Mouse (Mus musculus) kidney, postnatal 14 days (tissue): ENCODE measurements around the gene Pgam2.

ENCODE experiments used
- DNase-seq: peaks from one replicate; pipeline ENCODE4 v3.0.0; 2022; ENCODE audit warnings: mixed read lengths

Gene Pgam2

GRCm38 (mm10) chr11:5805711-5806110 lies 2.2 kb upstream of the Pgam2 start:
- DNase-seq = no peak

- DNase-seq = no peak
Measured at GRCm38 (mm10) chr11:5804174-5804573, 641 bp upstream of the Pgam2 start.

GRCm38 (mm10) chr11:5802457-5803217 lies 896 bp downstream of the Pgam2 start:
- DNase-seq = no peak

GRCm38 (mm10) chr11:5802005-5802404 lies 1.5 kb downstream of the Pgam2 start:
- DNase-seq = no peak

GRCm38 (mm10) chr11:5801511-5801910 lies 2.0 kb downstream of the Pgam2 start:
- no peak for DNase-seq

- peak; percentile 23 for DNase-seq
Measured at GRCm38 (mm10) chr11:5799621-5800490, 3.7 kb downstream of the Pgam2 start.

GRCm38 (mm10) chr11:5797928-5798327 lies 5.6 kb downstream of the Pgam2 start:
- DNase-seq = peak; percentile 42

- peak; percentile 21 for DNase-seq
Measured at GRCm38 (mm10) chr11:5797371-5797770, 6.2 kb downstream of the Pgam2 start.

- no peak for DNase-seq
Measured at GRCm38 (mm10) chr11:5796939-5797338, 6.6 kb downstream of the Pgam2 start.

- DNase-seq = no peak
Measured at GRCm38 (mm10) chr11:5795706-5796105, 7.8 kb downstream of the Pgam2 start.

- no peak for DNase-seq
Measured at GRCm38 (mm10) chr11:5795290-5795689, 8.2 kb downstream of the Pgam2 start.

GRCm38 (mm10) chr11:5790431-5790830 lies 13.1 kb downstream of the Pgam2 start:
- no peak for DNase-seq

- DNase-seq = no peak
Measured at GRCm38 (mm10) chr11:5789754-5790333, 13.7 kb downstream of the Pgam2 start.

- DNase-seq = no peak
Measured at GRCm38 (mm10) chr11:5789071-5789753, 14.3 kb downstream of the Pgam2 start.

- peak; percentile 97 for DNase-seq
Measured at GRCm38 (mm10) chr11:5788056-5789014, 15.2 kb downstream of the Pgam2 start, which contains the start of gene Dbnl. Dbnl (plus strand) TSS chr11:5788488.

- DNase-seq = no peak
Measured at GRCm38 (mm10) chr11:5787671-5788055, 15.9 kb downstream of the Pgam2 start.

GRCm38 (mm10) chr11:5785732-5786131 lies 17.8 kb downstream of the Pgam2 start:
- DNase-seq = no peak

- DNase-seq = peak; percentile 17
Measured at GRCm38 (mm10) chr11:5782199-5782944, 21.2 kb downstream of the Pgam2 start.

GRCm38 (mm10) chr11:5780035-5780499 lies 23.5 kb downstream of the Pgam2 start:
- DNase-seq = no peak

GRCm38 (mm10) chr11:5778481-5778880 lies 25.1 kb downstream of the Pgam2 start:
- DNase-seq = no peak

- DNase-seq = no peak
Measured at GRCm38 (mm10) chr11:5766019-5766418, 37.5 kb downstream of the Pgam2 start.
